Mouse (Mus musculus): ENCODE results near the gene Foxp3. TPM values are rescaled to one million over a fixed set of nuclear protein-coding genes. Genes with fewer than 3 reads are reported as not detected.
A peak's percentile ranks its signal among the peaks of the same experiment; 100 is the strongest.

Foxp3 gene
- not detected in 2 replicates for total RNA-seq (2014; rRNA removed; ENCODE audit: low replicate concordance)
- polyA plus RNA-seq (2015; fragmentation: Nextera tagmentation; extraction: Ambion mirVana): not detected in 2 replicates

DNA sequence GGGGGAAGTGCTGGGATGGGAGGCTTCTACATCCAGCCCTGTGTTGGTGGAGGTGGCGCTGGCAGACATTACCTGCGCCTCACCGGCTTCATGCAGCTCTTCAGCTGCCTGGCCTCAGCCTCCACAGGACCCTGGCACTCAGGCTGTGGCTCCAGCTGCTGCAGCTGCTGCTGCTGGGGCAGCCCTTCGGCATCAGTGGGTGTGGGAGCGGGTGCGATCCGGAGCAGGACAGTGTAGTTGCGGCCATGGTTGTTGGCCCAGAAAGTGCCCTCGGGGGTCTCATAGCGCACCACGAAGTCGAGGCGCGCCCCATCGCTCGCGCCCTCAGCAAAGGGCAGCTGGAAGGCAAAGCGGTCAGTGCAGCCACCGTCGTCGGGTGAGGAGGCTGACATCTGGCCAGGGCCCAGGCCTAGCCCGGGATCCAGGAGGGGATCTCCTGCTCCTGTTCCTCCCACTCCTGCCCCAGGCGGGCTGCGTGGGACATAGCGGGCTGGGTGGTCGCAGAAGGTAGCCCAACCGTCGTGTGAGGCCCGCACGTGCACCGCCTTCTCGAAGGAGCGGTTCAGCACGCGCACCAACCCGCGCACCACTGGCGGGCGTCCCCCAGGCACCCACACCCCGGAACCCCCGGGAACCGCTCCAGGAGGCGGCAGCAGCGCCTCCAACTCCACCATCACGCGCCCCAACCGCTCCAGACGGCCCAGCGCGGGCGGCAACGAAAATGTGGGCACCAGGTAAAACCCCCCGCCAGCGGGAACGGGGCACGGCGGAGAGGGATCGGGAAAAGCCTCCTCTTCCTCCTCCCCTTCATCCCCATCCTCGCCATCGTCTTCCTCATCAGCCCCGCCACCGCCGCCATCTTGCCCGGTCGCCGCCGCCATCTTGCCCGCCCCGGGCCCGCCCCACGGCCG lies at the start of gene Foxp3:
TSS of gene Foxp3 (plus strand) at position 469 of the 911 bp plus-strand sequence.
- H3K27ac ChIP-seq (ENCODE audit: low read depth): peak within 1 kb of the TSS; percentile 86
- H3K4me3 ChIP-seq (ENCODE audit: low read depth, low read length): peak within 1 kb of the TSS; percentile 70
- H3K9ac ChIP-seq (replicated peaks; ENCODE audit: low read depth, low read length): peak within 1 kb of the TSS; percentile 74
- no peaks in the 10 kb centered on the region for H3K36me3 ChIP-seq (replicated peaks; ENCODE audit: control insufficient read depth, insufficient read depth, low read length)
- 26% methylated on average over 46 of the region's 72 CpGs for WGBS
- peaks cover 4% of the 10 kb centered on the region; the same call in 1 of the 2 replicates for H3K4me1 ChIP-seq (ENCODE audit: control insufficient read depth, insufficient read depth)
- ATAC-seq (ENCODE audit: insufficient read depth, low read depth) (peak; percentile 69), DNase-seq (ENCODE audit: low spot score) (no peak)
- no peaks in the 10 kb centered on the region for H3K27me3 ChIP-seq (ENCODE audit: control insufficient read depth, insufficient read depth, low read length)
- no peaks in the 10 kb centered on the region for H3K9me3 ChIP-seq (replicated peaks; ENCODE audit: control insufficient read depth, low read length)
- H3K4me2 ChIP-seq (ENCODE audit: low read depth, low read length): peak within 1 kb of the TSS; percentile 67
- TF ChIP-seq EP300 (IDR thresholded peaks at IDR 0.05; ENCODE audit: low read depth): no peak
- TF ChIP-seq CTCF (IDR thresholded peaks at IDR 0.05; ENCODE audit: low read depth): no peak

DNA sequence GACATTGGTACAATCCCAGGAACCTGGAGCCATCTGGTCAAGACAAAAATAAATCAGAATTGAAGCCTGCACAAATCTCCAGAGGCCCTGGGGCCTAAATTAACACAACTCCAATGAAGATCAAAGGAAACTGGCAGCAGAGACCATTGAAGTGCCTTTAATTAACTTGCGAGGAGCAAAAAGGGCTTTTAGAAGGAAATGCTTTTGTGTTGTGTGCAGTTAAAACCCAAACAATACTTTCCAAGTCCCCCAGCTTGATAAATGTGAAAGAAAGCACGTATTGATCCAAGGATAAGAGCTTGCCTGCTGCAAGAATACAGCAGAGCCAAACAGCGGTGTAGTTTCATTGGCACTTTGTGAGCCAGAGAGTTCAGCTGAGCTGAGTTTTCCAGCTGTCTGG lies 48.5 kb upstream of the Foxp3 start:
- H3K27ac ChIP-seq (ENCODE audit: low read depth): no peak overlapping the region
- no peaks in the 10 kb centered on the region for H3K9me3 ChIP-seq (replicated peaks; ENCODE audit: control insufficient read depth, low read length)
- no peaks in the 10 kb centered on the region for H3K36me3 ChIP-seq (replicated peaks; ENCODE audit: control insufficient read depth, insufficient read depth, low read length)
- H3K27me3 ChIP-seq (ENCODE audit: control insufficient read depth, insufficient read depth, low read length): no peaks in the 10 kb centered on the region
- 60% methylated on average over 3 of the region's 3 CpGs for WGBS
- H3K4me1 ChIP-seq (ENCODE audit: control insufficient read depth, insufficient read depth): no peaks in the 10 kb centered on the region
- no peak overlapping the region for H3K9ac ChIP-seq (replicated peaks; ENCODE audit: low read depth, low read length)
- DNase-seq (ENCODE audit: low spot score) (no peak), ATAC-seq (ENCODE audit: insufficient read depth, low read depth) (no peak)
- no peak for TF ChIP-seq EP300 (IDR thresholded peaks at IDR 0.05; ENCODE audit: low read depth)
- no peak for TF ChIP-seq CTCF (IDR thresholded peaks at IDR 0.05; ENCODE audit: low read depth)
- H3K4me2 ChIP-seq (ENCODE audit: low read depth, low read length): no peak overlapping the region
- H3K4me3 ChIP-seq (ENCODE audit: low read depth, low read length): no peak overlapping the region

- no peak overlapping the region for H3K4me3 ChIP-seq (ENCODE audit: low read depth, low read length)
- ATAC-seq (ENCODE audit: insufficient read depth, low read depth) (no peak), DNase-seq (ENCODE audit: low spot score) (no peak)
- H3K9ac ChIP-seq (replicated peaks; ENCODE audit: low read depth, low read length): no peak overlapping the region
- WGBS: 82% methylated on average over 4 of the region's 4 CpGs
- H3K4me1 ChIP-seq (ENCODE audit: control insufficient read depth, insufficient read depth): no peaks in the 10 kb centered on the region
- no peaks in the 10 kb centered on the region for H3K9me3 ChIP-seq (replicated peaks; ENCODE audit: control insufficient read depth, low read length)
- TF ChIP-seq CTCF (IDR thresholded peaks at IDR 0.05; ENCODE audit: low read depth): no peak
- TF ChIP-seq EP300 (IDR thresholded peaks at IDR 0.05; ENCODE audit: low read depth): no peak
- H3K4me2 ChIP-seq (ENCODE audit: low read depth, low read length): no peak overlapping the region
- H3K27ac ChIP-seq (ENCODE audit: low read depth): no peak overlapping the region
- no peaks in the 10 kb centered on the region for H3K27me3 ChIP-seq (ENCODE audit: control insufficient read depth, insufficient read depth, low read length)
- H3K36me3 ChIP-seq (replicated peaks; ENCODE audit: control insufficient read depth, insufficient read depth, low read length): no peaks in the 10 kb centered on the region
These were observed 20.0 kb upstream of the Foxp3 start for GRCm38 (mm10) chrX:7553474-7553873.

DNA sequence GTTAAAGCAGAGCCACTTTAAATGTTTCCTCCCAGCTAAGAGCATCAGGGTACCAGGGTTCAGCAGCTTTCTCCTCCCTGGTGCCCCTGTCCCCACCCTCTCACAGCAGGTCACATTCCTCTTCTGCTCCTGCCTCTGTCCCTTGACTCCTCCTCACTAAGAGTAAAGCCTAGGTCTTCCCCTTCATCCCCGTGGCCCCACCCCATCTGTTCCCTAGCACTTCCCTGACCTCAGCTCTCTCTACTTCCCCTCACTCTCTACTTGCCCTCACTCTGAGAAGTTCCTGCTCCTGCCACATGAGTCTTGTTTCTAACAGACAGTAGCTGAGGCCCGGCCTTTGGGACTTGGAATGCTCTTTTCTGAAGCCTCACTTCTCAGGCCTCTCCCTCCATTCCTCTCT lies 10.4 kb upstream of the Foxp3 start:
- H3K27me3 ChIP-seq (ENCODE audit: control insufficient read depth, insufficient read depth, low read length): no peaks in the 10 kb centered on the region
- H3K9ac ChIP-seq (replicated peaks; ENCODE audit: low read depth, low read length): no peak overlapping the region
- 9% methylated on average over 2 of the region's 2 CpGs for WGBS
- no peaks in the 10 kb centered on the region for H3K36me3 ChIP-seq (replicated peaks; ENCODE audit: control insufficient read depth, insufficient read depth, low read length)
- DNase-seq (ENCODE audit: low spot score): no peak
- no peak overlapping the region for H3K4me2 ChIP-seq (ENCODE audit: low read depth, low read length)
- TF ChIP-seq EP300 (IDR thresholded peaks at IDR 0.05; ENCODE audit: low read depth) (no peak), CTCF (IDR thresholded peaks at IDR 0.05; ENCODE audit: low read depth) (no peak)
- no peak overlapping the region for H3K4me3 ChIP-seq (ENCODE audit: low read depth, low read length)
- ATAC-seq (ENCODE audit: insufficient read depth, low read depth): no peak
- no peaks in the 10 kb centered on the region for H3K9me3 ChIP-seq (replicated peaks; ENCODE audit: control insufficient read depth, low read length)
- H3K27ac ChIP-seq (ENCODE audit: low read depth): no peak overlapping the region
- H3K4me1 ChIP-seq (ENCODE audit: control insufficient read depth, insufficient read depth): no peaks in the 10 kb centered on the region

GRCm38 (mm10) chrX:7566352-7566751 lies 7.1 kb upstream of the Foxp3 start:
- WGBS: 59% methylated on average over 6 of the region's 6 CpGs
- Histone ChIP-seq H3K9me3 (replicated peaks; ENCODE audit: control insufficient read depth, low read length) (no peaks in the 10 kb centered on the region), H3K4me2 (ENCODE audit: low read depth, low read length) (no peak overlapping the region), H3K9ac (replicated peaks; ENCODE audit: low read depth, low read length) (no peak overlapping the region), H3K4me1 (ENCODE audit: control insufficient read depth, insufficient read depth) (no peaks in the 10 kb centered on the region), H3K36me3 (replicated peaks; ENCODE audit: control insufficient read depth, insufficient read depth, low read length) (no peaks in the 10 kb centered on the region), H3K27me3 (ENCODE audit: control insufficient read depth, insufficient read depth, low read length) (no peaks in the 10 kb centered on the region), H3K4me3 (ENCODE audit: low read depth, low read length) (no peak overlapping the region), H3K27ac (ENCODE audit: low read depth) (no peak overlapping the region)
- DNase-seq (ENCODE audit: low spot score): no peak
- no peak for TF ChIP-seq EP300 (IDR thresholded peaks at IDR 0.05; ENCODE audit: low read depth)
- no peak for ATAC-seq (ENCODE audit: insufficient read depth, low read depth)
